Mouse (Mus musculus) layer of hippocampus, postnatal 25 days (tissue): ENCODE results near the gene Sox5. TPM values are rescaled to one million over a fixed set of nuclear protein-coding genes. Genes with fewer than 3 reads are reported as not detected.
"Not testable (repeated sequence)": the region's sequence is repeated elsewhere in the genome, so short reads cannot be mapped to it uniquely, and the experiment has no call there.

Source experiments
- DNase-seq, 2 experiments: peaks; one replicate each; pipeline ENCODE4 v3.0.0; 2022; ENCODE audit warnings: mixed read lengths in 2 of 2, low spot score in 1 of 2; ENCODE audit errors: extremely low spot score in 1 of 2
- total RNA-seq, 2 experiments: library from RNA; stranded (reverse); gene quantifications; 2 replicates each; pipeline ENCODE4 v1.2.3; 2021

Sox5 gene
- total RNA-seq, 2 experiments from 2014 or later, result 31.4 to 38.6 TPM

DNA sequence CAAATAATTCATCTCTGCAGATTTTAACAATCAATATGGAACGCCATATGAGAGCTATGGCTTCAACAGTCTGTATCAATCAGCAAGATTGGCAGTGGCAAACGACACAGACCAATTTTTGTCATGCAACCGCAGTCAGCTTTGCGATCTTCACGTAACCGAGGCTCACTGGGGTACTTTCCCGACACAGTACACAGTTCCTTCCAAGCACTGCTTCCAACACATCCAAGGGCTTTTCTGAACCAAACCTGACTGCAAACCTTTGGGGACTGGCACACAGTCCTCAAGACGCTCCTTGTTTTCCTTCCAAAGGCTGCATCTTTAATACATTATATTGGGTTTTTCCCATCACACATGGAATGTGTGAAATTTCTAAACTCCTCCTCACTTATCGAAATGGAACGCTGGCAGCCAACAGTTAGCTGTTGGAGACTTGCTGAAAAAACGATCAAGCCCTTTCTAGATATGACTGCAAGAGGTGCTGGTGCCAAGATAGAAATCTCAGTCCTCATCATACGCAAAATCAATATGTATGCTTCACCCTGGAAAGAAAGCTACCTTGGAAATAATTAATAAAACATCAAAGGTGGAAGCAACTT is 474.1 kb downstream of the Sox5 start:
- no peak for DNase-seq

GRCm38 (mm10) chr6:144302823-144303222 is 479.0 kb downstream of the Sox5 start:
- DNase-seq, result no peak

- DNase-seq, result no peak
Observed at GRCm38 (mm10) chr6:144301082-144301481, 480.7 kb downstream of the Sox5 start.

DNA sequence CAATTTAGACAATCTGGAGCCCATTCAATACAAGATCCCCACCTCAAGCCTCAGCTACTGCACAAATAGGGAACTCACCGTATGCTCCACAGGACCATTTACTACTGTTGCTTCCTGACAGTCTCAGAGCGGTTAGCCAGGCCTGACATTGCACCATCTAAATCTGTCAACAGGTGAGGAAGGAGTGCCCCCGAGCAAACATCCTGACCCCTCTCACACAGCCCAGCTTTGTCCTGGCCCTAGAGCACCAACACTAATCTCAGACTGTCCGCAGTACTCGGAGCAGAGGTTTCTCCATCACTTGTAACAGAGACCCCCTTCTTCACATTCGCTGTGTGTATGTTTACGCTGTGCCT is 482.3 kb downstream of the Sox5 start:
- no peak for DNase-seq

GRCm38 (mm10) chr6:144298641-144299502 is 482.9 kb downstream of the Sox5 start:
- DNase-seq, result no peak

GRCm38 (mm10) chr6:144297846-144298245 is 483.9 kb downstream of the Sox5 start:
- DNase-seq, result no peak

DNA sequence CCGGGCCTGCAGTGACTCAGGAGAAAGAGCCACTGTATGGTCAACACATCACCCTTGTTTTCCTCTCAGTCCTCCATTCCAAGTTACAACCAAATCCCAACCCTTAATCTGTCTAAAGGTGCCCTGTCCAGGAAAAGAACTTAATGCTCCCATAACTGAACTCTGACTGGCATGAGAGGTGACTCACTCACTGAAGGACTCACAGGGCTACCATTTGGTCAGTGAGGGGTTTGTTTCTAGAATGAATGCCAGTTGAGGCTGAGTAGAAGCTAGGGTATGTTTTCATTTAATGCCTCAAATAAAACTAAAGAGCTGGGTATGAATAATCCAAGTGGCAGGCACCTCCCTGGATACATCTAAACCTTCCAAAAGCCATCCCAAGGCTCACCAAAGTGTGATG is 484.6 kb downstream of the Sox5 start:
- DNase-seq, result no peak

GRCm38 (mm10) chr6:144291526-144291925 is 490.3 kb downstream of the Sox5 start:
- DNase-seq, result no peak

- DNase-seq, result no peak
Observed at GRCm38 (mm10) chr6:144286122-144286521, 495.7 kb downstream of the Sox5 start.

DNA sequence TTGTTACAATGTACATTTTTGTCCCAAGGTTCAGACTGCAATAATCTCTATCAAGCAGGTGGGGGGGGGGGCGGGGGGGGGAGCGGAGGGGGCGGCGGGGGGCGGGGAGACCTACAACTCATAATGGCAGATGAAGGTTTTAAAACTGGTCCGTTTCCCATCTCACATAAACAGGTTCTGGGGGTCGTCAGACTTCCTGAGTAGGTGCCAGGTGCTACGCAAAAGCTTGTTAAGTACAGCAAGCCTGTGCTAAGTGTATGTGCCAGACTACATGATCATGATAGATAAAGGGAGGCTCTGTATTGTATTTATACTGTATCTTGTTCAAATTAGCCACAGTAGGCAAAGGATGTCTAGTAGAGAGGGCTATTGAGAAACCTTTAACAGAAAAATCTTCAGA is 498.6 kb downstream of the Sox5 start:
- no peak for DNase-seq

- DNase-seq, result no peak
Observed at GRCm38 (mm10) chr6:144282756-144283155, 499.0 kb downstream of the Sox5 start.

GRCm38 (mm10) chr6:144281661-144282060 is 500.1 kb downstream of the Sox5 start:
- no peak for DNase-seq

- no peak for DNase-seq
Observed at GRCm38 (mm10) chr6:144278505-144279053, 503.2 kb downstream of the Sox5 start.

DNA sequence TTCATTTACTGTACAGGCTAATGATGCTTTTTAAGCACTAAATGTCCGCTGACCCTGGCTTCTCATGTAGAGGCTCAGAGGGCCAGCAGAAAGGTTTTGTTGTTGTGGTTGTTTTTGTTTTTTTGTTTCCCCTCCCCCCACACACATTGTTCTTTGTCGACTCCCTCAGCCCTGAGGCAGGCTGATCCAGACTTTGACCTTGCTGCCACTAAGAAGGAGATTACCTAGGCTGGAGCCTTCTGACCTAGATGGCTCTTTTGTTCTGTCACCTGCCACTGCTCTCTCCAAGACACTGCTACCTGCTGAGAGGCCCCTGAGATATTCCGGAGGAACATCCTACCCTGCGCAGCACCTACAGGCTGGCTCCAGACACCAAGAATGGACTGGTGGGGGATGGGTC is 508.4 kb downstream of the Sox5 start:
- DNase-seq, result not testable (repeated sequence)

GRCm38 (mm10) chr6:144271326-144271725 is 510.5 kb downstream of the Sox5 start:
- DNase-seq, result no peak

GRCm38 (mm10) chr6:144270306-144270705 is 511.5 kb downstream of the Sox5 start:
- DNase-seq, result no peak

- DNase-seq, result no peak
Observed at GRCm38 (mm10) chr6:144269666-144270065, 512.1 kb downstream of the Sox5 start.

DNA sequence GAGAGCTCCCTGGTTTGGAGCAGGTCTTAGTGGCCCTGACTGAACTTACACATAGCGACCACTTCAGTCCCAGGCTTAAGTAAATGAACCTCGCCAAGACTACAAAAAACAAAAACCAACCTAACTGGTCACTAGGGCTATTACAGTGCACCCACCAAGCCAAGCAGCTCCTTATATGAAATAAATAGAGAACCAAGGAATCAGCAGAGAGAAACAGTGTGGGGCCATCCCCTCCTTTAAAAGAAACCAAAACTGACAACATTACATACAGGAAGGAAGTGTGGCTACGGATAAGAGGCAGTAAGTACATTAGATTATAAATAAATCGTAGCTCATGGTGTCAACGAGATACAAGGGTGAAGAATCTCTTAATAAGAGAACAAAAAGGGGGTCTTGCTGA is 516.0 kb downstream of the Sox5 start:
- DNase-seq, result no peak

DNA sequence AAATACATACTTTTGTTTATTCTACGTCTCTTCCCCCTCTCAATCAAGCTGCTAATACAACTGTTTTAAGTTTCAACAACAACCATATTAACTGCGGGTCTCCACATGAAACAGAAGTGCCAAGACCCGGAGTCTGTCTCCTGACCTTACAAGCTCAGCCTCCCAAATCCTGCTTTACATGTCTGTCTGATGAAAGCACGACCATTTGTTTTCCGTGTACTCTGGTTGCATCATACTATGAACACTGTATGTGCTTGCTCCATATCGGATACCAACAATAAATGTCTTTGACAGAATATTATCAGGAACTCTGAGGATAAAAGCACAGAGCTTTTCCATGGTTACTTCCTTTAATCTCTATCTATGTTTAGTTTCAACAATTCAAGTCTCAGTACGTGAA is 516.8 kb downstream of the Sox5 start:
- no peak for DNase-seq

DNA sequence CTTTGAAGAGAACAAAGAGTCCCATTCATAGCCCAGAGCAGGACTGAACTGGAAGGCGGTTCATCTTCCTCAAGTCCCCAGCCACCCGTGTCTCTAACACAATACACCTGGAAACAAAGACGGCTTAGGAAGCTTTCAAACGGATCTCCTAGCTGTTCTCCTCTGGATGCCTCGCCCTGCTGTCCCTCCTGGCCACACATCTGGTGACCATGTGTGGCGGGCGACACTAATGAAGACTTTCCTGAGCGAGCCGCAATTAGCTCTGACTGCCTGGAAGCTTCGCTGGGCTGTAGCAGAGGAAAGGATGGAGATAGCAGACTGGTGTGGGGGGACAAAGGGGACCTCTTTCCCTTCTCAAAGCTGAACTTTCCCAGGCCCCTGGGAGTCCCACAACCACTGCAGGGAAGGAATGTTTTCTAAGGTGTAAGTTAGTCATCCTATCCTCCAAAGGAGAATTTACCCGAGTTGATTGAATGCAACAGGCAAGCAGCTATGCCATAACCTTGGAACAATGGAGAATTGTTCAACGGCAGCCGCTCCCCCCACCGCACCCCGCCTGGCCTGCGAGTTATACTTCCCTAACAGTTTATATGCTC is 517.4 kb downstream of the Sox5 start:
- DNase-seq, result no peak

- DNase-seq, result no peak
Observed at GRCm38 (mm10) chr6:144256500-144256899, 525.3 kb downstream of the Sox5 start.
